Mouse (Mus musculus): ENCODE data around the gene Dhx36. TPM values are rescaled to one million over a fixed set of nuclear protein-coding genes. Genes with fewer than 3 reads are reported as not detected.

The Dhx36 gene
- 51.9 and 54.9 TPM in 2 replicates for polyA plus RNA-seq (2014; fragmentation: Nextera tagmentation; extraction: Ambion mirVana)

- Histone ChIP-seq H3K36me3 (replicated peaks; ENCODE audit: control insufficient read depth, insufficient read depth) (peaks cover 6% of the 10 kb centered on the region), H3K27ac (peak within 1 kb of the TSS; percentile 95), H3K4me2 (replicated peaks) (peak within 1 kb of the TSS; percentile 92), H3K4me3 (replicated peaks; ENCODE audit: low read length) (peak within 1 kb of the TSS; percentile 80), H3K9ac (peak within 1 kb of the TSS; percentile 88), H3K27me3 (ENCODE audit: control insufficient read depth, insufficient read depth, low read length) (no peaks in the 10 kb centered on the region), H3K9me3 (ENCODE audit: control insufficient read depth, low read length) (no peaks in the 10 kb centered on the region), H3K4me1 (replicated peaks; ENCODE audit: control insufficient read depth, insufficient read depth, low read length) (peaks cover 17% of the 10 kb centered on the region)
- peak; percentile 99 for ATAC-seq (ENCODE audit: low FRiP score)
- peak; percentile 100 for DNase-seq (ENCODE audit: low spot score)
- WGBS: under 1% methylated on average over 66 of the region's 66 CpGs
These were observed at the start of gene Dhx36 for GRCm38 (mm10) chr3:62506488-62507205. TSS of gene Dhx36 (minus strand) at chr3:62507004.

- Histone ChIP-seq H3K36me3 (replicated peaks; ENCODE audit: control insufficient read depth, insufficient read depth) (no peaks in the 10 kb centered on the region), H3K4me1 (replicated peaks; ENCODE audit: control insufficient read depth, insufficient read depth, low read length) (no peaks in the 10 kb centered on the region), H3K27ac (no peak overlapping the region), H3K4me3 (replicated peaks; ENCODE audit: low read length) (no peak overlapping the region), H3K27me3 (ENCODE audit: control insufficient read depth, insufficient read depth, low read length) (no peaks in the 10 kb centered on the region), H3K9me3 (ENCODE audit: control insufficient read depth, low read length) (no peaks in the 10 kb centered on the region), H3K4me2 (replicated peaks) (no peak overlapping the region), H3K9ac (no peak overlapping the region)
- no peak for DNase-seq (ENCODE audit: low spot score)
- WGBS: 78% methylated on average over 5 of the region's 5 CpGs
- ATAC-seq (ENCODE audit: low FRiP score): no peak
These were observed 20.8 kb upstream of the Dhx36 start for GRCm38 (mm10) chr3:62527593-62527992.

DNA sequence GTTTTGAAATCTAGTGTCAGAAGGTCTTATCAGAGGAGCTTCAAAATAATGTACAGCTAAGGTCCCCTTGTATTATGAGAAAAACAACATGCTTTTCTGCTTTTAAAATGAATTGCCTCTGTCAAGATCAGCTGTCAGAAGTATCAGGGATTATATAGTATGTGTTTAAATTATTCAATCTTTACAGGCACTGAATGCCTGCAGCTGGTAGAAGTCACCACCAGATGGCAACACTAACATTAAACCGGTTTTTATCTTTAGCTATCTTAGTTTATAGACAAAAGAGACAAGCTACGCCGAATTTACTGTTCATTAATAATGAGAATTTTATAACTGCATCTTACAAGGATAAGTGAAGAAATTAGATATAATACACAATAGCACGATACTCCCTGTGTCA lies 20.4 kb upstream of the Dhx36 start:
- WGBS: 34% methylated on average over 4 of the region's 4 CpGs
- H3K27ac ChIP-seq: no peak overlapping the region
- ATAC-seq (ENCODE audit: low FRiP score) (peak; percentile 48; the same call in 1 of the 2 replicates), DNase-seq (ENCODE audit: low spot score) (peak; percentile 67)
- no peaks in the 10 kb centered on the region for H3K27me3 ChIP-seq (ENCODE audit: control insufficient read depth, insufficient read depth, low read length)
- H3K36me3 ChIP-seq (replicated peaks; ENCODE audit: control insufficient read depth, insufficient read depth): no peaks in the 10 kb centered on the region
- H3K4me3 ChIP-seq (replicated peaks; ENCODE audit: low read length): no peak overlapping the region
- H3K9me3 ChIP-seq (ENCODE audit: control insufficient read depth, low read length): no peaks in the 10 kb centered on the region
- no peak overlapping the region for H3K4me2 ChIP-seq (replicated peaks)
- no peaks in the 10 kb centered on the region for H3K4me1 ChIP-seq (replicated peaks; ENCODE audit: control insufficient read depth, insufficient read depth, low read length)
- H3K9ac ChIP-seq: no peak overlapping the region

GRCm38 (mm10) chr3:62507206-62507647 lies 423 bp upstream of the Dhx36 start:
- no peak overlapping the region for H3K27ac ChIP-seq
- H3K36me3 ChIP-seq (replicated peaks; ENCODE audit: control insufficient read depth, insufficient read depth): no peaks in the 10 kb centered on the region
- H3K4me1 ChIP-seq (replicated peaks; ENCODE audit: control insufficient read depth, insufficient read depth, low read length): peaks cover 17% of the 10 kb centered on the region
- no peaks in the 10 kb centered on the region for H3K9me3 ChIP-seq (ENCODE audit: control insufficient read depth, low read length)
- no peaks in the 10 kb centered on the region for H3K27me3 ChIP-seq (ENCODE audit: control insufficient read depth, insufficient read depth, low read length)
- peak overlapping the region; percentile 80 for H3K4me3 ChIP-seq (replicated peaks; ENCODE audit: low read length)
- H3K4me2 ChIP-seq (replicated peaks): peak overlapping the region; percentile 45
- no peak for DNase-seq (ENCODE audit: low spot score)
- 44% methylated on average over 5 of the region's 5 CpGs for WGBS
- ATAC-seq (ENCODE audit: low FRiP score): no peak
- H3K9ac ChIP-seq: no peak overlapping the region

DNA sequence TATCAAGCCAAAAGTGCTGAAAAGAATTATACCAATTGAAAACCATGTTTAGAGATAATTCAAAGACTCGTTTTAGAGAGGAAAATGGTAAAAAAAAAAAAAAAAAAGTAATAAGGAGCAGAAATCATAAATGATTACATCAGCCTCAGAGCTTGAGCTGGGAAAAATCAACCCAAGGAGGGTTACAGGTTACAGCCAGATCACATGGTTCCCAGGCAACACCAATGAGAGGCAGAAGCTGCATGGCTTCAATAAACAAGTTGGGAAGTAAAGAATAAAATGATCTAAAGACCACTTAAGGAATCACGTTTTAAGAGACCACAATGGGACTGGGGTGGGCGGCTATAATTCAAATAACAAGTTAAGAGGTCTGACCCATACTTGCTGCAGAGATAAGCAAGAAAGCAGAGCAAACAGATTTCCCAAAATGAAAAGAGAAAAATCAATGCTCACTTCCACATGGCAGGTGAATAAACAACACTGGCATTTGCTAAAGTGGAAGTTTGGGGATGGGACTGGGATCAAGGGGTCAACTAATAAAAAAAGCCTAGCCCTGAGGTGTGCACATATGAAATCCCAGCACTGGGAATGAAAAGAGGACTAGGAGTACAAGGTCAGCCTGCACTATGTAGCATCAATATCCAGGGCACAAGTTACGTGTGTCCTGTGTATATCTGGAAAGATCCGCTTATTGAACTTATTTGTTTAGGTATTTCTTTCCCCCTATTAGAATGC lies 1.5 kb downstream of the Dhx36 start:
- peaks cover 17% of the 10 kb centered on the region for H3K4me1 ChIP-seq (replicated peaks; ENCODE audit: control insufficient read depth, insufficient read depth, low read length)
- H3K9me3 ChIP-seq (ENCODE audit: control insufficient read depth, low read length): no peaks in the 10 kb centered on the region
- H3K36me3 ChIP-seq (replicated peaks; ENCODE audit: control insufficient read depth, insufficient read depth): peaks cover 19% of the 10 kb centered on the region
- H3K4me2 ChIP-seq (replicated peaks): peak overlapping the region; percentile 92
- no peak overlapping the region for H3K27ac ChIP-seq
- no peak for ATAC-seq (ENCODE audit: low FRiP score)
- peak overlapping the region; percentile 80 for H3K4me3 ChIP-seq (replicated peaks; ENCODE audit: low read length)
- WGBS: 80% methylated on average over 5 of the region's 5 CpGs
- H3K27me3 ChIP-seq (ENCODE audit: control insufficient read depth, insufficient read depth, low read length): no peaks in the 10 kb centered on the region
- H3K9ac ChIP-seq: peak overlapping the region; percentile 88
- no peak for DNase-seq (ENCODE audit: low spot score)

- H3K4me3 ChIP-seq (replicated peaks; ENCODE audit: low read length): no peak overlapping the region
- H3K9me3 ChIP-seq (ENCODE audit: control insufficient read depth, low read length): no peaks in the 10 kb centered on the region
- H3K9ac ChIP-seq: no peak overlapping the region
- no peak overlapping the region for H3K4me2 ChIP-seq (replicated peaks)
- H3K27me3 ChIP-seq (ENCODE audit: control insufficient read depth, insufficient read depth, low read length): no peaks in the 10 kb centered on the region
- no peaks in the 10 kb centered on the region for H3K4me1 ChIP-seq (replicated peaks; ENCODE audit: control insufficient read depth, insufficient read depth, low read length)
- H3K36me3 ChIP-seq (replicated peaks; ENCODE audit: control insufficient read depth, insufficient read depth): peaks cover 59% of the 10 kb centered on the region
- WGBS: 76% methylated on average over 4 of the region's 4 CpGs
- no peak for DNase-seq (ENCODE audit: low spot score)
- H3K27ac ChIP-seq: no peak overlapping the region
- no peak for ATAC-seq (ENCODE audit: low FRiP score)
These were observed 7.5 kb downstream of the Dhx36 start for GRCm38 (mm10) chr3:62499327-62499726.

GRCm38 (mm10) chr3:62492568-62492967 lies 14.2 kb downstream of the Dhx36 start:
- Histone ChIP-seq H3K27ac (no peak overlapping the region), H3K4me1 (replicated peaks; ENCODE audit: control insufficient read depth, insufficient read depth, low read length) (no peaks in the 10 kb centered on the region), H3K9ac (no peak overlapping the region), H3K4me2 (replicated peaks) (no peak overlapping the region), H3K36me3 (replicated peaks; ENCODE audit: control insufficient read depth, insufficient read depth) (peaks cover 80% of the 10 kb centered on the region), H3K9me3 (ENCODE audit: control insufficient read depth, low read length) (no peaks in the 10 kb centered on the region), H3K4me3 (replicated peaks; ENCODE audit: low read length) (no peak overlapping the region), H3K27me3 (ENCODE audit: control insufficient read depth, insufficient read depth, low read length) (no peaks in the 10 kb centered on the region)
- DNase-seq (ENCODE audit: low spot score) (no peak), ATAC-seq (ENCODE audit: low FRiP score) (no peak)
- 88% methylated on average over 6 of the region's 6 CpGs for whole genome bisulfite sequencing

DNA sequence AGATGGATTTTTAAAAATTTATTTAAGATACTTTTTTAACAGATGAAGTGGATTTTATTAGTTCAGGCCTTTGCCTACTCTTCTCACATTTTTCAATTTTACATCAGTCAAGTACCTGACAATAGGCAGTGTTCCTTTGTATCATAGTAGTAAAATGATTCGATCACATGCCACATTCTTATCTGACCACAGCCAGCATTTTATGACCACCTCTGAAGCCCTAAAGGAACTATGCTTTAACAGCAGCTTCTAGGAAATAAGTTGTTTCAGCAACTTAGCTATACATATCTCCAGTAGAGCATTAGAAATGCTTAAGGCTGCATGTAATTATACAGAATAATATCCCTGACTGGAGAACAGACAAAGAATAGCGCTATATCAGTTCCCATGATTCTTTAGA lies 22.5 kb downstream of the Dhx36 start:
- H3K4me3 ChIP-seq (replicated peaks; ENCODE audit: low read length): no peak overlapping the region
- WGBS: 98% methylated on average over 2 of the region's 2 CpGs
- ATAC-seq (ENCODE audit: low FRiP score) (no peak), DNase-seq (ENCODE audit: low spot score) (no peak)
- H3K9ac ChIP-seq: no peak overlapping the region
- H3K36me3 ChIP-seq (replicated peaks; ENCODE audit: control insufficient read depth, insufficient read depth): peaks cover 71% of the 10 kb centered on the region
- H3K27ac ChIP-seq: no peak overlapping the region
- no peaks in the 10 kb centered on the region for H3K4me1 ChIP-seq (replicated peaks; ENCODE audit: control insufficient read depth, insufficient read depth, low read length)
- H3K4me2 ChIP-seq (replicated peaks): no peak overlapping the region
- no peaks in the 10 kb centered on the region for H3K9me3 ChIP-seq (ENCODE audit: control insufficient read depth, low read length)
- H3K27me3 ChIP-seq (ENCODE audit: control insufficient read depth, insufficient read depth, low read length): no peaks in the 10 kb centered on the region

GRCm38 (mm10) chr3:62470179-62470578 lies 36.6 kb downstream of the Dhx36 start:
- 100% methylated on average over 1 of the region's 1 CpGs for WGBS

More at GRCm38 (mm10) chr3:62470179-62470578, 36.6 kb downstream of the Dhx36 start:
- Histone ChIP-seq H3K4me2 (replicated peaks) (no peak overlapping the region), H3K4me1 (replicated peaks; ENCODE audit: control insufficient read depth, insufficient read depth, low read length) (no peaks in the 10 kb centered on the region), H3K4me3 (replicated peaks; ENCODE audit: low read length) (no peak overlapping the region), H3K9ac (no peak overlapping the region), H3K36me3 (replicated peaks; ENCODE audit: control insufficient read depth, insufficient read depth) (peaks cover 86% of the 10 kb centered on the region), H3K27me3 (ENCODE audit: control insufficient read depth, insufficient read depth, low read length) (no peaks in the 10 kb centered on the region), H3K9me3 (ENCODE audit: control insufficient read depth, low read length) (no peaks in the 10 kb centered on the region), H3K27ac (no peak overlapping the region)
- ATAC-seq (ENCODE audit: low FRiP score): no peak
- no peak for DNase-seq (ENCODE audit: low spot score)
